Mouse (Mus musculus): Measurements from ENCODE around the gene Klf13. TPM values are rescaled to one million over a fixed set of nuclear protein-coding genes. Genes with fewer than 3 reads are reported as not detected.

The Klf13 gene
- polyA plus RNA-seq, 2 experiments, result 9.9 to 28.0 TPM

GRCm38 (mm10) chr7:63900411-63900810, 38.3 kb downstream of the Klf13 start:
- TF ChIP-seq POLR2A (IDR thresholded peaks at IDR 0.05; ENCODE audit: borderline replicate concordance, extremely low read depth, insufficient read depth, insufficient read length), result no peak
- Histone ChIP-seq H3K27ac (replicated peaks; ENCODE audit: low read depth, low read length) (no peak overlapping the region), H3K4me2 (replicated peaks; ENCODE audit: low read depth, low read length, severe bottlenecking) (no peak overlapping the region), H3K4me3 (replicated peaks; ENCODE audit: low read length) (no peak overlapping the region), H3K9ac (ENCODE audit: low read depth, low read length, severe bottlenecking) (no peak overlapping the region), H3K36me3 (ENCODE audit: control insufficient read depth, insufficient read depth, low read length) (no peaks in the 10 kb centered on the region), H3K9me3 (ENCODE audit: control insufficient read depth, low read length) (no peaks in the 10 kb centered on the region), H3K27me3 (ENCODE audit: control insufficient read depth, insufficient read depth, low read length) (no peaks in the 10 kb centered on the region), H3K4me1 (ENCODE audit: control insufficient read depth, insufficient read depth, low read length) (peaks cover 18% of the 10 kb centered on the region)
- no peak for DNase-seq (ENCODE audit: low spot score)
- no peak for ATAC-seq (ENCODE audit: low FRiP score, low read depth)
- 97% methylated on average over 2 of the region's 2 CpGs for WGBS

DNA sequence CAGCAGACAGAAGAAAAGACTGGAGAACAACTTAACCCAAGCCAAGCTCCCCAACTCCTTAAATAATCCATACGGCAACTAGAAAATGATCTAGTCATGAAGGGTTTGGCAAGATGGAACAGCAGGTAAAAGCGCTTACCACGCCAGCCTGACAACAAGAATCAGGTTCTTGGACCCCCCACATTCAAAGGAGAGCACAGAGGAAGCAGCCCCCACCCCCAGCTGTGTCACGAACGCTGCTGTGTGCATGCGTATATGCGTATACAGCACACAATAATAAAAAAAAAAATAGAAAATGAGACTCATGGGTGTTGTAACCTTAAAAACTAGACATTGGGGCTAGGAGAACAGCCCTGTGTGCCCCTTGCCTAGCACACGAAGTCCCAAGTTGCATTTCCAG, 38.8 kb downstream of the Klf13 start:
- no peak overlapping the region for H3K4me2 ChIP-seq (replicated peaks; ENCODE audit: low read depth, low read length, severe bottlenecking)
- WGBS, result 68% methylated on average over 8 of the region's 8 CpGs

DNA sequence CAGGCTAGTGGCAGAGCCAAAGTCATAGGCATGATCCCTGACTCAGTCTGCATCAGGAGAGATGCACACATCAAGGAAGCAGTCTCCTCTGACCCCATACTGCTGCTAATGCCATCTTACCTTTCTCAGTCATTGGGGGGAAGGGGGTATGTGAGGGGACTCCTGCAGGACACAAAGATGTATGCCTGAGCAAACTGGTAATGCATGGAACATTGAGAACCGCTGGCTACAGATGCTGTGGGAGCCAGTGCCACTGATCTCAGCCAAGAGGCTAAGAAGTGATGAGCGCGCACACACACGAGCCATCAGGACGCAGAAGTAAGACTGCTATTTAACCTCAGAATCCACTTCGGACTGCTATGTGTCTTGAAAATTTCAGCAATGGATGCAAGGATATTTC, 40.5 kb downstream of the Klf13 start:
- peaks cover 14% of the 10 kb centered on the region for H3K4me1 ChIP-seq (ENCODE audit: control insufficient read depth, insufficient read depth, low read length)

More for the DNA sequence above, 38.8 kb downstream of the Klf13 start:
- peaks cover 18% of the 10 kb centered on the region for H3K4me1 ChIP-seq (ENCODE audit: control insufficient read depth, insufficient read depth, low read length)
- H3K27ac ChIP-seq (replicated peaks; ENCODE audit: low read depth, low read length), result no peak overlapping the region
- ATAC-seq (ENCODE audit: low FRiP score, low read depth), result no peak
- no peaks in the 10 kb centered on the region for H3K36me3 ChIP-seq (ENCODE audit: control insufficient read depth, insufficient read depth, low read length)
- DNase-seq (ENCODE audit: low spot score), result no peak
- H3K27me3 ChIP-seq (ENCODE audit: control insufficient read depth, insufficient read depth, low read length), result no peaks in the 10 kb centered on the region
- no peak overlapping the region for H3K9ac ChIP-seq (ENCODE audit: low read depth, low read length, severe bottlenecking)
- H3K9me3 ChIP-seq (ENCODE audit: control insufficient read depth, low read length), result no peaks in the 10 kb centered on the region
- no peak overlapping the region for H3K4me3 ChIP-seq (replicated peaks; ENCODE audit: low read length)
- TF ChIP-seq POLR2A (IDR thresholded peaks at IDR 0.05; ENCODE audit: borderline replicate concordance, extremely low read depth, insufficient read depth, insufficient read length), result no peak

DNA sequence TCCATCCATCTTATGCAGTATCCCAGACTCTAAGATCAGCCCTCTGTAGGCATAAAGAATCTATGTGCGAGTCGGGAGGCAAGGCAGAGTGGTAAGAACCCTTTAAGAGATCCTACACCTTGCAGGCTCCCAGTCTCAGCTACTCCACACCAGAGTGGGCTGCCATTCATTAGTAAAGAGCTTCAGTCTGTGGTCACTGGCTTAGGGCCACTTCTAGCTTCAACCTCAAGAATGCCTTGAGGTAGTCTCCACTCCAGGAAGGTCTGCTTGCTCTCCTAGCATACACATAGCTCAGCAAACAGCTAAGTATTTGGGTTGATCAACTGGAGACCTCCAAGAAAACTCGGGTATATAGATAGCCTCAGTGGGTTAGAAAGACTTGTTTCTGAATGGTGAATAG, 41.1 kb downstream of the Klf13 start:
- Histone ChIP-seq H3K4me3 (replicated peaks; ENCODE audit: low read length) (no peak overlapping the region), H3K9ac (ENCODE audit: low read depth, low read length, severe bottlenecking) (no peak overlapping the region), H3K36me3 (ENCODE audit: control insufficient read depth, insufficient read depth, low read length) (no peaks in the 10 kb centered on the region), H3K27me3 (ENCODE audit: control insufficient read depth, insufficient read depth, low read length) (no peaks in the 10 kb centered on the region), H3K4me2 (replicated peaks; ENCODE audit: low read depth, low read length, severe bottlenecking) (peak overlapping the region; percentile 73), H3K4me1 (ENCODE audit: control insufficient read depth, insufficient read depth, low read length) (peaks cover 14% of the 10 kb centered on the region), H3K9me3 (ENCODE audit: control insufficient read depth, low read length) (no peaks in the 10 kb centered on the region), H3K27ac (replicated peaks; ENCODE audit: low read depth, low read length) (no peak overlapping the region)
- DNase-seq (ENCODE audit: low spot score) (no peak), ATAC-seq (ENCODE audit: low FRiP score, low read depth) (no peak)
- no peak for TF ChIP-seq POLR2A (IDR thresholded peaks at IDR 0.05; ENCODE audit: borderline replicate concordance, extremely low read depth, insufficient read depth, insufficient read length)
- 45% methylated on average over 3 of the region's 3 CpGs for WGBS

More for the DNA sequence above, 40.5 kb downstream of the Klf13 start:
- ATAC-seq (ENCODE audit: low FRiP score, low read depth) (no peak), DNase-seq (ENCODE audit: low spot score) (no peak)
- no peak for TF ChIP-seq POLR2A (IDR thresholded peaks at IDR 0.05; ENCODE audit: borderline replicate concordance, extremely low read depth, insufficient read depth, insufficient read length)
- Histone ChIP-seq H3K9me3 (ENCODE audit: control insufficient read depth, low read length) (no peaks in the 10 kb centered on the region), H3K27me3 (ENCODE audit: control insufficient read depth, insufficient read depth, low read length) (no peaks in the 10 kb centered on the region), H3K4me2 (replicated peaks; ENCODE audit: low read depth, low read length, severe bottlenecking) (no peak overlapping the region), H3K9ac (ENCODE audit: low read depth, low read length, severe bottlenecking) (no peak overlapping the region), H3K27ac (replicated peaks; ENCODE audit: low read depth, low read length) (no peak overlapping the region), H3K36me3 (ENCODE audit: control insufficient read depth, insufficient read depth, low read length) (no peaks in the 10 kb centered on the region), H3K4me3 (replicated peaks; ENCODE audit: low read length) (no peak overlapping the region)
- WGBS, result 87% methylated on average over 6 of the region's 6 CpGs

DNA sequence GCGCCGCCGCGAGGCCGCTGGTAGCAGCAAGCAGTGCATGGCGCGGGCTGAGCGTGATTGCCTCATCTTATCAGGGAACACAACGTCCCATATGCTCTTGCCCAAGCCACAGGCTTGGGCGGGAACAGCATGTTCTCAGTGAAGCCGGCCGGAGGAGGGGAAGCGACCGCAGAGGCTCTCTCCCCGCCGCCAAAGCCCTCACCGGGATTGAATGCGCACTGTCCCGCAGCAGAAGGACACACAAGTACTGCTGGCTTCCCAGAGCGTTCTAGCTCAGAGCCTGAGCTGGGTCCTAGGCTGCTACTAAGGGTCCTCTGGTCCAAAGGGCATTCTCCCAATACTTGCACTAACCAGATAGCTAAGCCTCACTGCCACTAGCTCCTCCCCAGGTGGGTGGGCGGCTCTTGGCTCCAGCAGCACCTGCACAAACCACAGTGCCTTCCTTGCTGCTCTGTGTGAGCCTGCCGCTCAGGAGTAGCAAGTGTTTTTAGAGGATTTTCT, 41.7 kb downstream of the Klf13 start:
- Histone ChIP-seq H3K9me3 (ENCODE audit: control insufficient read depth, low read length) (no peaks in the 10 kb centered on the region), H3K36me3 (ENCODE audit: control insufficient read depth, insufficient read depth, low read length) (no peaks in the 10 kb centered on the region), H3K4me1 (ENCODE audit: control insufficient read depth, insufficient read depth, low read length) (peaks cover 14% of the 10 kb centered on the region), H3K27ac (replicated peaks; ENCODE audit: low read depth, low read length) (no peak overlapping the region), H3K9ac (ENCODE audit: low read depth, low read length, severe bottlenecking) (peak overlapping the region; percentile 58), H3K27me3 (ENCODE audit: control insufficient read depth, insufficient read depth, low read length) (no peaks in the 10 kb centered on the region), H3K4me2 (replicated peaks; ENCODE audit: low read depth, low read length, severe bottlenecking) (peak overlapping the region; percentile 73), H3K4me3 (replicated peaks; ENCODE audit: low read length) (peak overlapping the region; percentile 31)
- DNase-seq (ENCODE audit: low spot score) (peak; percentile 80), ATAC-seq (ENCODE audit: low FRiP score, low read depth) (peak; percentile 78)
- no peak for TF ChIP-seq POLR2A (IDR thresholded peaks at IDR 0.05; ENCODE audit: borderline replicate concordance, extremely low read depth, insufficient read depth, insufficient read length)
- WGBS, result under 1% methylated on average over 22 of the region's 22 CpGs

All from limb, embryonic 14.5 days (tissue).